Mouse (Mus musculus) CH12.LX (cell line): ENCODE data around the gene Lcor. TPM values are rescaled to one million over a fixed set of nuclear protein-coding genes. Genes with fewer than 3 reads are reported as not detected.

Source experiments
- DNase-seq: peaks from one replicate; pipeline ENCODE4 v3.0.0-alpha.2; 2013; ENCODE audit errors: extremely low read depth
- H3K27ac ChIP-seq: 2 replicates; pipeline ENCODE4 v1.5.1; 2012; ENCODE audit warnings: low read depth, mild to moderate bottlenecking, control low read depth, moderate library complexity; ENCODE audit not compliant: insufficient read depth
- H3K27me3 ChIP-seq: replicated peaks from 2 replicates; pipeline ENCODE3; 2012; ENCODE audit warnings: inconsistent platforms
- H3K36me3 ChIP-seq, 2 experiments: replicated peaks in 1 of 2; 2 replicates each; pipeline versions ENCODE3 to v1.6.1; 2012; ENCODE audit warnings: inconsistent platforms in 1 of 2, low read length in 1 of 2, mild to moderate bottlenecking in 1 of 2, mixed read lengths in 1 of 2, moderate library complexity in 1 of 2; ENCODE audit not compliant: control insufficient read depth in 1 of 2, insufficient read depth in 1 of 2
- H3K4me1 ChIP-seq, 2 experiments: 2 replicates each; pipeline ENCODE4 v1.6.1; 2012; ENCODE audit warnings: inconsistent platforms in 1 of 2, moderate library complexity in 1 of 2; ENCODE audit not compliant: insufficient read depth in 2 of 2, control insufficient read depth in 1 of 2
- H3K4me2 ChIP-seq: 2 replicates; pipeline ENCODE4 v1.6.1; 2012; ENCODE audit warnings: low read depth, mild to moderate bottlenecking, control low read depth; ENCODE audit not compliant: poor library complexity, insufficient read depth, severe bottlenecking
- H3K4me3 ChIP-seq, 3 experiments: fragments of 150-350 bp in 1 of 3; sonication (generic) in 1 of 3; replicated peaks in 1 of 3; 2 replicates each; pipeline versions ENCODE3 to v1.5.1; 2011 to 2012; ENCODE audit warnings: low read depth in 2 of 3, low read length in 2 of 3, mild to moderate bottlenecking in 2 of 3, moderate library complexity in 2 of 3, control low read depth in 1 of 3, improper control_type of control experiment in 1 of 3, inconsistent platforms in 1 of 3, mixed read lengths in 1 of 3; ENCODE audit not compliant: poor library complexity in 1 of 3
- H3K79me2 ChIP-seq: replicated peaks from 2 replicates; pipeline ENCODE4 v1.6.1; 2012; ENCODE audit warnings: mild to moderate bottlenecking, moderate library complexity; ENCODE audit not compliant: control insufficient read depth, poor library complexity, insufficient read depth, severe bottlenecking; ENCODE audit errors: extremely low read depth
- H3K9ac ChIP-seq: 2 replicates; pipeline ENCODE4 v1.6.1; 2012; ENCODE audit warnings: low read depth, mild to moderate bottlenecking, control low read depth, moderate library complexity; ENCODE audit not compliant: insufficient read depth
- H3K9me3 ChIP-seq: replicated peaks from 2 replicates; pipeline ENCODE3; 2012; ENCODE audit warnings: low read length, inconsistent platforms, mixed read lengths
- CHD1 ChIP-seq: IDR thresholded peaks from 2 replicates; pipeline ENCODE4 v1.6.1; 2012; ENCODE audit warnings: low read depth, low read length, improper control_type of control experiment, inconsistent platforms
- EP300 ChIP-seq: IDR thresholded peaks from 2 replicates; pipeline ENCODE4 v1.6.1; 2011; ENCODE audit warnings: low read length, improper control_type of control experiment
- HCFC1 ChIP-seq: IDR thresholded peaks from 2 replicates; pipeline ENCODE4 v1.6.1; 2012; ENCODE audit warnings: low read depth, mild to moderate bottlenecking, inconsistent platforms, low read length, improper control_type of control experiment
- IRF4 ChIP-seq: IDR thresholded peaks from 2 replicates; pipeline ENCODE4 v1.6.1; 2014; ENCODE audit warnings: low read depth, mild to moderate bottlenecking, inconsistent platforms, low read length, improper control_type of control experiment
- MAFK ChIP-seq: IDR thresholded peaks from 2 replicates; pipeline ENCODE4 v1.6.1; 2011; ENCODE audit warnings: low read length, improper control_type of control experiment; ENCODE audit not compliant: insufficient replicate concordance
- MAX ChIP-seq: IDR thresholded peaks from 2 replicates; pipeline ENCODE4 v1.6.1; 2011; ENCODE audit warnings: low read length, improper control_type of control experiment
- MEF2A ChIP-seq: IDR thresholded peaks from 2 replicates; pipeline ENCODE4 v1.6.1; 2014; ENCODE audit warnings: low read depth, mild to moderate bottlenecking, inconsistent platforms, low read length, improper control_type of control experiment, borderline replicate concordance
- RCOR1 ChIP-seq: conservative IDR thresholded peaks from 2 replicates; pipeline ENCODE4 v1.6.1; 2012; ENCODE audit warnings: low read depth, mild to moderate bottlenecking, inconsistent platforms, low read length, improper control_type of control experiment
- SMC3 ChIP-seq: IDR thresholded peaks from 2 replicates; pipeline ENCODE4 v1.6.1; 2011; ENCODE audit warnings: low read depth, low read length, improper control_type of control experiment
- TBP ChIP-seq: conservative IDR thresholded peaks from 2 replicates; pipeline ENCODE4 v1.6.1; 2011; ENCODE audit warnings: low read depth, low read length, improper control_type of control experiment
- ZMIZ1 ChIP-seq: IDR thresholded peaks from 2 replicates; pipeline ENCODE4 v1.6.1; 2012; ENCODE audit warnings: low read depth, mild to moderate bottlenecking, inconsistent platforms, low read length, improper control_type of control experiment
- ZNF384 ChIP-seq: IDR thresholded peaks from 2 replicates; pipeline ENCODE4 v1.6.1; 2012; ENCODE audit warnings: low read depth, low read length, improper control_type of control experiment, inconsistent platforms
- dilution Hi-C: fragments of 300-500 bp; cut with MboI; formaldehyde crosslinking; loops from 2 replicates; pipeline ENCODE4 v1.14.3; 2020; ENCODE audit warnings: low sequenced_read_pairs; ENCODE audit not compliant: extremely low pct_unique_long_range_greater_than_20kb, extremely low pct_ligation_motif_present
- in situ Hi-C: fragments of 300-500 bp; cut with MboI; formaldehyde crosslinking; loops from 3 replicates; pipeline ENCODE4 v1.14.3; 2019; ENCODE audit warnings: low sequenced_read_pairs, low pct_ligation_motif_present, low pct_unique_long_range_greater_than_20kb, mixed read lengths
- polyA plus RNA-seq: library from polyadenylated mRNA; unstranded; fragments of >175 nt; gene quantifications from 2 replicates; pipeline ENCODE4 v1.2.1, GENCODE M21; 2012; ENCODE audit warnings: low read depth; ENCODE audit not compliant: insufficient read length
- total RNA-seq, 2 experiments: library from RNA; depleted of rRNA; stranded (reverse); fragments of 300-350 nt in 1 of 2; fragments of >200 nt in 1 of 2; gene quantifications; 2 replicates each; pipeline ENCODE4 v1.2.3; 2012 to 2014

Gene Lcor
- total and polyA plus RNA-seq, 3 experiments = 2.9 to 4.8 (median 3.4) TPM

DNA sequence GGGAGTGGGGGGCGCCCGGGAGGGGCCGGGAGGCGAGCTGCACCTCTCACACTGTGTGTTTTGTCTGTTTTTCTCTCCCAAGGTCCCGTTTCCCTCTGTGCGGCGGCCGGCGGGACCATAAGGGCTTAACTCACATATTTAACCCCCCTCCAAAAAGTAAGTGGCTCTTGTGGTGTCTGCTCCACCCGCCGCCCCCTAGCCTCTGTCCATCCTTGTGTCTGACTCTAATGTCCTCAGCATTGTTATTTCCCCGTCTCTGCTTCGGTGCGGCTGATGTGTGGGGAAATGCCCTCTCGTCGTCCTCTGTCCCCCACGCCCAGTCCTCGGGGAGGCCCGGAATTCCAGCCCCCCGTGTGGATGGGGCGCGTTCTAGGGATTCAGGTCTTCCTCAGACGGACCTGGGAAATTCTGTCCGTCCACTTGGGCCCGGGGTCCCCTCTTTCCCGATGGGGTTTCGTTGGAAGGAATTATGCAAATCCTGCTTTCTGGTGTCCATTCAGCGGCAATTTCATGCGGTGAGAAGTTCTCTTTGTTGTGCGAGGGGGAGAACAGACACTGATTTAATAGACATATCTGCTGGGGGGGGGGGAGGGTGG, 1.1 kb downstream of the Lcor start:
- H3K79me2 ChIP-seq = peaks cover 42% of the 10 kb centered on the region
- H3K27ac ChIP-seq = peak overlapping the region; percentile 87; the same call in 1 of the 2 replicates
- dilution Hi-C loops (no loop called here), in situ Hi-C loops (no loop called here)
- H3K9ac ChIP-seq = peak overlapping the region; percentile 80
- H3K27me3 ChIP-seq = no peaks in the 10 kb centered on the region
- peak overlapping the region; percentile 64 to 100 (median 84) for H3K4me3 ChIP-seq
- H3K36me3 ChIP-seq = peaks cover 0 to 8% of the 10 kb centered on the region in 2 experiments
- H3K4me1 ChIP-seq = peaks cover 0 to 33% of the 10 kb centered on the region in 2 experiments; a peak in 2 of 4 replicates
- TF ChIP-seq SMC3 (no peak), TBP (no peak), RCOR1 (no peak), IRF4 (no peak), MAFK (no peak)
- DNase-seq = peak; percentile 24
- peak overlapping the region; percentile 74 for H3K4me2 ChIP-seq
- no peaks in the 10 kb centered on the region for H3K9me3 ChIP-seq

DNA sequence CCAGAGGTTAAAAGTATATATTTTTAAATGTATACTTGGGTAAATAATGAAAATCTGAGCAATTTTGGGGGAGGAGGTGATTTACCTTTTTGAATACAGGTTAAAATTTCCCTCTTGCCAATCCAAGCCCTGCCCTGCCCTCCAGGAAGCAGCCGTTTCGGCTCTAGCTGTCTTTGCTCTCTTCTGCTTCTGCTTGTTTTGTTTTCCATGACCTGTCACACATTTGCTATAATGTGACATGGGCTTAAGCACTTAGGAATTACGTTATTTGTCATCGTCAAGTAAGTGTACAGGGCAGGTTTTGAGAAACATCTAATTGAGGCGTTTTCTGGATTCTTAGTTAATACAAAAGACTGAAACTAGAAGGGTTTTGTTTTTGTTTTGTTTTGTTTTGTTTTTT, 1.9 kb downstream of the Lcor start:
- H3K4me1 ChIP-seq = peaks cover 0 to 33% of the 10 kb centered on the region in 2 experiments; a peak in 2 of 4 replicates
- in situ Hi-C loops (no loop called here), dilution Hi-C loops (no loop called here)
- DNase-seq = no peak
- no peak overlapping the region for H3K27ac ChIP-seq
- peak overlapping the region in 2 of 3 experiments; percentile 18 to 64 for H3K4me3 ChIP-seq
- no peak overlapping the region; the same call in 1 of the 2 replicates for H3K9ac ChIP-seq
- H3K9me3 ChIP-seq = no peaks in the 10 kb centered on the region
- H3K79me2 ChIP-seq = peaks cover 45% of the 10 kb centered on the region
- H3K4me2 ChIP-seq = peak overlapping the region; percentile 62; the same call in 1 of the 2 replicates
- no peaks in the 10 kb centered on the region for H3K27me3 ChIP-seq
- peaks cover 0 to 11% of the 10 kb centered on the region in 2 experiments for H3K36me3 ChIP-seq
- TF ChIP-seq RCOR1 (no peak), ZMIZ1 (no peak), EP300 (0 out of 2 replicates have a peak, but pooled peaks have one; percentile 9)

DNA sequence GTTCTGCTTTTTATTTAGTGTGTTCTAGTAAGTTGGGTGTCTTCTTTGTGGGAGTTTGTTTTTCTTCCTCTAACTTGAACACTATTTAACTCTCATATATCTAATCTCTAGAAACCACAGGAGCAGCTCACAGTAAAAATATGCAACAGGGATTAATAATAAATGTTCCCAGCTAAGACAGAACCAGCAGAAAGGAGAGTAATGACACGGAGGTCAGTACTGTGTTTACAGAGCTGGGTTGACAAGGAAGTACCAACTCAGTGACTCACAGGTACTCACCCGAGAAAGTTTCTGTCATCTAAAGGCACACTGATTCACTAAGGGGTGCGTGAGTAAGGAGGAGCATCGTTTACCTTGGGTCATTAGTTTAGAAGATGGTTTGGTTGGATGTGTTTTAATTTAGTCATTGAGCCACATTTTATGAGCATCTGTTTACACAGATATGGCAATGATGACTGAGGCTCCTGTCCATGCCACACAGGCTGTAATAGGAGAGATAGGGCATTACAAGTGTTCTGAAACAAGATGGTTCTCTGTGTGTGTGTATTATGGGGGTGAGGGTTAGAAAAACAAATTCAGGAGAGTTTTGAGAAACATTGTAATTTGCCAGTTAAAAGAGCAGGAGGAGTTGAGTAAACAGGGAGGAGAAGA, 13.1 kb downstream of the Lcor start:
- Histone ChIP-seq H3K4me1 (peaks cover 0 to 31% of the 10 kb centered on the region in 2 experiments; a peak in 2 of 4 replicates), H3K36me3 (peaks cover 5 to 30% of the 10 kb centered on the region in 2 experiments), H3K27ac (no peak overlapping the region), H3K4me3 (no peak overlapping the region), H3K27me3 (no peaks in the 10 kb centered on the region), H3K79me2 (peaks cover 61% of the 10 kb centered on the region), H3K9me3 (no peaks in the 10 kb centered on the region), H3K4me2 (no peak overlapping the region), H3K9ac (no peak overlapping the region)
- in situ Hi-C loops (no loop called here), dilution Hi-C loops (no loop called here)
- DNase-seq = peak; percentile 20
- no peak for TF ChIP-seq MEF2A
- no peak for TF ChIP-seq CHD1
- no peak for TF ChIP-seq MAX
- no peak for TF ChIP-seq MAFK
- no peak for TF ChIP-seq ZNF384
- no peak for TF ChIP-seq HCFC1
